Mouse (Mus musculus) intestine, embryonic 15.5 days (tissue): ENCODE measurements around the gene Tacr1. TPM values are rescaled to one million over a fixed set of nuclear protein-coding genes. Genes with fewer than 3 reads are reported as not detected.
"Not testable (repeated sequence)": the region's sequence is repeated elsewhere in the genome, so short reads cannot be mapped to it uniquely, and the experiment has no call there.

Experiments
- ATAC-seq: fragments of 200-750 bp; cut with Nextera tagmentation; 2 replicates; pipeline ENCODE4 v1.8.0; 2017; ENCODE audit warnings: moderate TSS enrichment, moderate library complexity
- H3K27ac ChIP-seq: fragments of 300-500 bp; sonication (generic); 2 replicates; pipeline ENCODE4 v1.5.1; 2015; ENCODE audit warnings: mild to moderate bottlenecking, inconsistent platforms
- H3K27me3 ChIP-seq: fragments of 300-500 bp; sonication (generic); replicated peaks from 2 replicates; pipeline ENCODE4 v1.6.1; 2015; ENCODE audit warnings: inconsistent platforms
- H3K36me3 ChIP-seq: fragments of 300-500 bp; sonication (generic); 2 replicates; pipeline ENCODE4 v1.6.1; 2015; ENCODE audit warnings: inconsistent platforms
- H3K4me1 ChIP-seq: fragments of 300-500 bp; sonication (generic); replicated peaks from 2 replicates; pipeline ENCODE4 v1.6.1; 2015; ENCODE audit warnings: inconsistent platforms
- H3K4me2 ChIP-seq: fragments of 300-500 bp; sonication (generic); replicated peaks from 2 replicates; pipeline ENCODE4 v1.6.1; 2015; ENCODE audit warnings: mild to moderate bottlenecking, inconsistent platforms
- H3K4me3 ChIP-seq: fragments of 300-500 bp; sonication (generic); replicated peaks from 2 replicates; pipeline ENCODE4 v1.5.1; 2015; ENCODE audit warnings: inconsistent platforms
- H3K9ac ChIP-seq: fragments of 300-500 bp; sonication (generic); 2 replicates; pipeline ENCODE4 v1.6.1; 2015; ENCODE audit warnings: inconsistent platforms
- H3K9me3 ChIP-seq: fragments of 300-500 bp; sonication (generic); 2 replicates; pipeline ENCODE4 v1.6.1; 2016; ENCODE audit warnings: inconsistent platforms
- WGBS: fragments of 180-500 bp; shearing (Covaris S2); methylation state at CpG from one replicate; pipeline ENCODE4 v1.1.7; 2015; 5-methylcytosine and 5-hydroxymethylcytosine counted together
- polyA plus RNA-seq: library from polyadenylated mRNA; unstranded; fragments of >200 nt; fragmentation: Nextera tagmentation; extraction: Ambion mirVana; gene quantifications from 2 replicates; pipeline ENCODE4 v1.2.1, GENCODE M21; 2015

Tacr1 gene
- polyA plus RNA-seq, result 1.3 and 1.4 TPM in 2 replicates

GRCm38 (mm10) chr6:82401595-82402451 is at the start of gene Tacr1:
Tacr1 (plus strand) TSS chr6:82402334.
- peak; percentile 73 for ATAC-seq
- H3K4me1 ChIP-seq, result peaks cover 15% of the 10 kb centered on the region; the same call in 1 of the 2 replicates
- H3K4me2 ChIP-seq, result peak within 1 kb of the TSS; percentile 73
- WGBS, result under 1% methylated on average over 28 of the region's 28 CpGs
- H3K27ac ChIP-seq, result peak within 1 kb of the TSS; percentile 3; the same call in 1 of the 2 replicates
- H3K27me3 ChIP-seq, result peaks cover 25% of the 10 kb centered on the region; the same call in 1 of the 2 replicates
- H3K4me3 ChIP-seq, result peak within 1 kb of the TSS; percentile 36
- no peaks in the 10 kb centered on the region for H3K36me3 ChIP-seq
- H3K9me3 ChIP-seq, result no peaks in the 10 kb centered on the region
- peak within 1 kb of the TSS; percentile 26; the same call in 1 of the 2 replicates for H3K9ac ChIP-seq

- Histone ChIP-seq H3K9me3 (no peaks in the 10 kb centered on the region), H3K27me3 (no peaks in the 10 kb centered on the region), H3K4me1 (no peaks in the 10 kb centered on the region), H3K27ac (no peak overlapping the region), H3K4me3 (no peak overlapping the region), H3K9ac (no peak overlapping the region), H3K4me2 (no peak overlapping the region), H3K36me3 (no peaks in the 10 kb centered on the region)
- ATAC-seq, result no peak
- 87% methylated on average over 3 of the region's 3 CpGs for WGBS
These were observed 26.0 kb upstream of the Tacr1 start for GRCm38 (mm10) chr6:82376144-82376543.

GRCm38 (mm10) chr6:82383556-82383955 is 18.6 kb upstream of the Tacr1 start:
- Histone ChIP-seq H3K27ac (no peak overlapping the region), H3K4me1 (no peaks in the 10 kb centered on the region), H3K4me2 (no peak overlapping the region), H3K9ac (no peak overlapping the region), H3K4me3 (no peak overlapping the region), H3K9me3 (no peaks in the 10 kb centered on the region), H3K36me3 (no peaks in the 10 kb centered on the region), H3K27me3 (no peaks in the 10 kb centered on the region)
- 88% methylated on average over 5 of the region's 5 CpGs for WGBS
- ATAC-seq, result no peak

- peak; percentile 82 for ATAC-seq
- peak overlapping the region; percentile 73 for H3K4me2 ChIP-seq
- H3K4me1 ChIP-seq, result peaks cover 15% of the 10 kb centered on the region; the same call in 1 of the 2 replicates
- H3K9ac ChIP-seq, result peak overlapping the region; percentile 26; the same call in 1 of the 2 replicates
- H3K27ac ChIP-seq, result peak overlapping the region; percentile 3; the same call in 1 of the 2 replicates
- no peaks in the 10 kb centered on the region for H3K9me3 ChIP-seq
- no peaks in the 10 kb centered on the region for H3K36me3 ChIP-seq
- 3% methylated on average over 34 of the region's 34 CpGs for WGBS
- peaks cover 25% of the 10 kb centered on the region; the same call in 1 of the 2 replicates for H3K27me3 ChIP-seq
- peak overlapping the region; percentile 36 for H3K4me3 ChIP-seq
These were observed 664 bp downstream of the Tacr1 start for GRCm38 (mm10) chr6:82402501-82403495.

DNA sequence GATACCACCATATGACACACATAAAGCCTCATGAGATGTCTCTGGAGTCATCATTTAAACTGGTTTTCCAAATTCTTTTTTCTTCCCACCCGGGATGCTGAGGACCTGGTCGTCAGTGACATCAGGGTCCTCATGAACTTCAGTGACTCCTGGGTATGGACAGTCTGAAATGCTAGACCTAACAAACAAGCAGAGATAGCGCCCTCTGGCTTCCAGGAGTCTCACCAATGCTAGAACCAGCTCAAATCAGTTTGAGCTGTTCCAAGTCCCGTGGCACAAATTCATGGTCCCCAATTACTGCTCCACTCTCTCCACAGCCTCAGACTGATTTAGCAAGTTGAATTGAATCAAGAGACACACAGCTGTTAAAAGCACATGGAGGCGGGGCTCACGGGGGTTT is 16.2 kb downstream of the Tacr1 start:
- H3K27ac ChIP-seq, result no peak overlapping the region
- no peak overlapping the region for H3K4me2 ChIP-seq
- WGBS, result 70% methylated on average over 6 of the region's 6 CpGs
- H3K4me3 ChIP-seq, result no peak overlapping the region
- H3K9ac ChIP-seq, result no peak overlapping the region
- no peaks in the 10 kb centered on the region for H3K27me3 ChIP-seq
- no peaks in the 10 kb centered on the region for H3K9me3 ChIP-seq
- H3K36me3 ChIP-seq, result no peaks in the 10 kb centered on the region
- no peaks in the 10 kb centered on the region for H3K4me1 ChIP-seq
- ATAC-seq, result no peak

GRCm38 (mm10) chr6:82420222-82420621 is 18.1 kb downstream of the Tacr1 start:
- WGBS, result 33% methylated on average over 4 of the region's 4 CpGs
- no peak for ATAC-seq
- H3K4me3 ChIP-seq, result no peak overlapping the region

DNA sequence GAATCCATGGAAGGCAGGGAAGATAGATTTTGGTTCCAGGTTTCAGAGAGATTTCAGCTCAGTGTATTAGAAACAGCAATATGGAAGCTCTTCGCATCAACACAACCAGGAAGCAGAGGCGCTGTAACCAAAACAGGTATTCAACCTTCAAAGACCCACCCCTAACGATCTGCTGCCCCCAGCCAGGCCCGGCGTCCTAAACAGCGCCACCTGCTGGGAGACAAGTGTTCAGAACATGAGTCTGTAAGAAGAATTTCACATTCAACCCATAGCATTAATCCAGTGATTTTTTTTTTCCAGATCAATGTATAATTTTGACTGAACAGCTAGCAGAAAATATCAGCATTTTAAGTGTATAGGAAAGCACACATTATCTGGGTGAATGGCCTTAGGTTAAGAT is 26.8 kb downstream of the Tacr1 start:
- H3K4me3 ChIP-seq, result no peak overlapping the region
- no peak overlapping the region for H3K4me2 ChIP-seq
- ATAC-seq, result no peak
- H3K27ac ChIP-seq, result no peak overlapping the region
- no peaks in the 10 kb centered on the region for H3K9me3 ChIP-seq
- H3K9ac ChIP-seq, result no peak overlapping the region
- 63% methylated on average over 6 of the region's 6 CpGs for WGBS
- no peaks in the 10 kb centered on the region for H3K36me3 ChIP-seq
- no peaks in the 10 kb centered on the region for H3K4me1 ChIP-seq
- H3K27me3 ChIP-seq, result no peaks in the 10 kb centered on the region

More at GRCm38 (mm10) chr6:82420222-82420621, 18.1 kb downstream of the Tacr1 start:
- Histone ChIP-seq H3K4me2 (no peak overlapping the region), H3K27ac (no peak overlapping the region), H3K4me1 (no peaks in the 10 kb centered on the region), H3K9ac (no peak overlapping the region), H3K27me3 (no peaks in the 10 kb centered on the region), H3K36me3 (no peaks in the 10 kb centered on the region), H3K9me3 (no peaks in the 10 kb centered on the region)

GRCm38 (mm10) chr6:82429766-82430165 is 27.6 kb downstream of the Tacr1 start:
- Histone ChIP-seq H3K4me2 (no peak overlapping the region), H3K27me3 (no peaks in the 10 kb centered on the region), H3K36me3 (no peaks in the 10 kb centered on the region), H3K4me1 (no peaks in the 10 kb centered on the region), H3K4me3 (no peak overlapping the region), H3K9ac (no peak overlapping the region), H3K9me3 (no peaks in the 10 kb centered on the region), H3K27ac (no peak overlapping the region)
- 70% methylated on average over 6 of the region's 6 CpGs for WGBS
- ATAC-seq, result no peak

DNA sequence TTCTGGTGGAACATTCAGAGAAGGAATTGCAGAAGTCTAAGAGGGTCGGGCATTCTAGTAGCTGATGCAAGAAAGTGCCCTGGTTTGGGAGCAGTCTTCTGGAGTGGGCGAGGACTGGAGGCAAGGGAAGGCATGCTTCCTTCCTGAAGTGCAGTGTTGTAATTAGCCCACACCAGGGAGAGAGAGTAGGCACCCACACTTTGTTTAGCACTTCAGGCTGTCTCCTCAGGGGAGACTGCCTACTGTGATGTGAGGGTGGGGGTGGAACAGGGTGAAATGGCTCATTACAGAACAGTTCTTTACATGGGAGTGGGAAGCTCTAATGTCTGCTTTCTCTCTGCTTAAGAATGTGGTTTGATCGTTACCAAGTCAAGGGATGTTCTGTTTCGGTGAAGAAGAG is 35.0 kb downstream of the Tacr1 start:
- no peak overlapping the region for H3K27ac ChIP-seq
- no peaks in the 10 kb centered on the region for H3K27me3 ChIP-seq
- no peaks in the 10 kb centered on the region for H3K9me3 ChIP-seq
- no peaks in the 10 kb centered on the region for H3K4me1 ChIP-seq
- H3K36me3 ChIP-seq, result no peaks in the 10 kb centered on the region
- WGBS, result 60% methylated on average over 4 of the region's 4 CpGs
- no peak overlapping the region for H3K4me3 ChIP-seq
- ATAC-seq, result no peak
- H3K9ac ChIP-seq, result no peak overlapping the region
- H3K4me2 ChIP-seq, result no peak overlapping the region

- not testable (repeated sequence) for H3K27ac ChIP-seq, H3K4me1 ChIP-seq, ATAC-seq, H3K27me3 ChIP-seq, H3K9me3 ChIP-seq, H3K4me3 ChIP-seq, H3K36me3 ChIP-seq, H3K4me2 ChIP-seq, H3K9ac ChIP-seq
- WGBS, result 70% methylated on average over 8 of the region's 8 CpGs
These were observed 50.3 kb downstream of the Tacr1 start for GRCm38 (mm10) chr6:82452206-82453095.

GRCm38 (mm10) chr6:82455245-82455644 is 53.1 kb downstream of the Tacr1 start:
- Histone ChIP-seq H3K9me3 (no peaks in the 10 kb centered on the region), H3K4me3 (no peak overlapping the region), H3K9ac (no peak overlapping the region), H3K4me1 (no peaks in the 10 kb centered on the region), H3K27ac (peak overlapping the region; percentile 68; the same call in 1 of the 2 replicates), H3K36me3 (no peaks in the 10 kb centered on the region), H3K4me2 (no peak overlapping the region), H3K27me3 (no peaks in the 10 kb centered on the region)
- peak; percentile 75 for ATAC-seq
- whole genome bisulfite sequencing, result 35% methylated on average over 3 of the region's 3 CpGs
